Mouse (Mus musculus): ENCODE data around the gene Cyp1a2. TPM values are rescaled to one million over a fixed set of nuclear protein-coding genes. Genes with fewer than 3 reads are reported as not detected.

The Cyp1a2 gene
- polyA plus RNA-seq (2015; fragmentation: Nextera tagmentation; extraction: Ambion mirVana) = not detected in 2 replicates

GRCm38 (mm10) chr9:57683520-57683919 is at the start of gene Cyp1a2:
Cyp1a2 (minus strand) TSS chr9:57683703.

GRCm38 (mm10) chr9:57708068-57708719 is 24.7 kb upstream of the Cyp1a2 start, which contains the start of gene Edc3:
Edc3 (plus strand) TSS chr9:57708540.

GRCm38 (mm10) chr9:57687751-57688150 is 4.2 kb upstream of the Cyp1a2 start, which contains the start of gene Cyp1a1:
Cyp1a1 (plus strand) TSS chr9:57687928.

GRCm38 (mm10) chr9:57653283-57653682 is 30.2 kb downstream of the Cyp1a2 start, which contains the start of gene Csk:
Csk (minus strand) TSS chr9:57653631.

Other genes with a start within 250 kb of the Cyp1a2 start
- 17.4 and 22.6 TPM in 2 replicates for gene Ppcdc, start 243.6 kb downstream of the Cyp1a2 start, polyA plus RNA-seq (2015; fragmentation: Nextera tagmentation; extraction: Ambion mirVana)
- gene Scamp5, start 215.6 kb downstream of the Cyp1a2 start, polyA plus RNA-seq (2015; fragmentation: Nextera tagmentation; extraction: Ambion mirVana) = 4.5 and 6.0 TPM in 2 replicates
- gene Rpp25, start 179.7 kb downstream of the Cyp1a2 start, polyA plus RNA-seq (2015; fragmentation: Nextera tagmentation; extraction: Ambion mirVana) = 3.1 and 3.6 TPM in 2 replicates
- gene Cox5a, start 162.4 kb downstream of the Cyp1a2 start, polyA plus RNA-seq (2015; fragmentation: Nextera tagmentation; extraction: Ambion mirVana) = 414 and 442 TPM in 2 replicates
- gene Fam219b, start 146.2 kb downstream of the Cyp1a2 start, polyA plus RNA-seq (2015; fragmentation: Nextera tagmentation; extraction: Ambion mirVana) = 9.5 and 11.1 TPM in 2 replicates
- 8.7 and 12.2 TPM in 2 replicates for gene Mpi, start 130.9 kb downstream of the Cyp1a2 start, polyA plus RNA-seq (2015; fragmentation: Nextera tagmentation; extraction: Ambion mirVana)
- gene Scamp2, start 122.8 kb downstream of the Cyp1a2 start, polyA plus RNA-seq (2015; fragmentation: Nextera tagmentation; extraction: Ambion mirVana) = 39.3 and 50.4 TPM in 2 replicates
- gene Ulk3, start 94.3 kb downstream of the Cyp1a2 start, polyA plus RNA-seq (2015; fragmentation: Nextera tagmentation; extraction: Ambion mirVana) = 4.7 and 6.4 TPM in 2 replicates
- gene Cplx3, start 77.4 kb downstream of the Cyp1a2 start, polyA plus RNA-seq (2015; fragmentation: Nextera tagmentation; extraction: Ambion mirVana) = not detected in 2 replicates
- not detected in 2 replicates for gene Lman1l, start 62.9 kb downstream of the Cyp1a2 start, polyA plus RNA-seq (2015; fragmentation: Nextera tagmentation; extraction: Ambion mirVana)
- gene Csk, start 30.1 kb downstream of the Cyp1a2 start, polyA plus RNA-seq (2015; fragmentation: Nextera tagmentation; extraction: Ambion mirVana) = 31.6 and 33.8 TPM in 2 replicates
- gene Cyp1a1, start 4.2 kb upstream of the Cyp1a2 start, polyA plus RNA-seq (2015; fragmentation: Nextera tagmentation; extraction: Ambion mirVana) = 0.04 and 0.16 TPM in 2 replicates
- gene Edc3, start 24.8 kb upstream of the Cyp1a2 start, polyA plus RNA-seq (2015; fragmentation: Nextera tagmentation; extraction: Ambion mirVana) = 16.2 and 17.0 TPM in 2 replicates
- gene Clk3, start 82.2 kb upstream of the Cyp1a2 start, polyA plus RNA-seq (2015; fragmentation: Nextera tagmentation; extraction: Ambion mirVana) = 77.0 and 77.2 TPM in 2 replicates
- gene Arid3b, start 153.1 kb upstream of the Cyp1a2 start, polyA plus RNA-seq (2015; fragmentation: Nextera tagmentation; extraction: Ambion mirVana) = 6.1 and 6.7 TPM in 2 replicates
- gene Ubl7, start 227.3 kb upstream of the Cyp1a2 start, polyA plus RNA-seq (2015; fragmentation: Nextera tagmentation; extraction: Ambion mirVana) = 70.9 and 74.4 TPM in 2 replicates